Mouse (Mus musculus) liver, embryonic 16.5 days (tissue): ENCODE measurements around the gene Klri1. TPM values are rescaled to one million over a fixed set of nuclear protein-coding genes. Genes with fewer than 3 reads are reported as not detected.

Source experiments
- ATAC-seq: fragments of 200-750 bp; cut with Nextera tagmentation; 2 replicates; pipeline ENCODE4 v1.8.0; 2017; ENCODE audit warnings: low read depth, mild to moderate bottlenecking, moderate number of reproducible peaks, moderate library complexity
- H3K27ac ChIP-seq: fragments of 300-500 bp; sonication (generic); 2 replicates; pipeline ENCODE4 v1.5.1; 2014; ENCODE audit warnings: mild to moderate bottlenecking, low read length
- H3K27me3 ChIP-seq: fragments of 300-500 bp; sonication (generic); 2 replicates; pipeline ENCODE4 v1.6.1; 2014; ENCODE audit warnings: low read depth, low read length, mixed read lengths; ENCODE audit not compliant: control insufficient read depth, insufficient read depth
- H3K36me3 ChIP-seq: fragments of 300-500 bp; sonication (generic); 2 replicates; pipeline ENCODE4 v1.6.1; 2014; ENCODE audit warnings: mild to moderate bottlenecking; ENCODE audit not compliant: control insufficient read depth, insufficient read depth
- H3K4me1 ChIP-seq: fragments of 300-500 bp; sonication (generic); 2 replicates; pipeline ENCODE4 v1.6.1; 2014; ENCODE audit warnings: low read depth, low read length, mixed read lengths; ENCODE audit not compliant: control insufficient read depth
- H3K4me2 ChIP-seq: fragments of 300-500 bp; sonication (generic); 2 replicates; pipeline ENCODE4 v1.6.1; 2014; ENCODE audit warnings: low read depth, low read length, mixed read lengths
- H3K4me3 ChIP-seq: fragments of 300-500 bp; sonication (generic); 2 replicates; pipeline ENCODE4 v1.5.1; 2014; ENCODE audit warnings: low read depth, mild to moderate bottlenecking, low read length
- H3K9ac ChIP-seq: fragments of 300-500 bp; sonication (generic); 2 replicates; pipeline ENCODE4 v1.6.1; 2014; ENCODE audit warnings: low read depth, low read length
- H3K9me3 ChIP-seq: fragments of 300-500 bp; sonication (generic); replicated peaks from 2 replicates; pipeline ENCODE4 v1.6.1; 2016; ENCODE audit warnings: low read length; ENCODE audit not compliant: control insufficient read depth
- WGBS: fragments of 180-500 bp; shearing (Covaris S2); extraction: QIAGEN DNeasy Blood & Tissue Kit; methylation state at CpG from one replicate; pipeline ENCODE4 v1.1.7; 2014; ENCODE audit not compliant: insufficient replicate concordance; 5-methylcytosine and 5-hydroxymethylcytosine counted together
- polyA plus RNA-seq: library from polyadenylated mRNA; unstranded; fragments of >200 nt; fragmentation: Nextera tagmentation; extraction: Ambion mirVana; gene quantifications from 2 replicates; pipeline ENCODE4 v1.2.1, GENCODE M21; 2015

Klri1 gene
- polyA plus RNA-seq: 0.17 TPM in 1 of 2 replicates, not detected in the other

GRCm38 (mm10) chr6:129717032-129717431, at the start of gene Klri1:
Gene Klri1 (minus strand): TSS chr6:129717132.
- Histone ChIP-seq H3K4me2 (no peak within 1 kb of the TSS), H3K27me3 (no peaks in the 10 kb centered on the region), H3K9ac (no peak within 1 kb of the TSS), H3K4me3 (no peak within 1 kb of the TSS), H3K9me3 (no peaks in the 10 kb centered on the region), H3K36me3 (no peaks in the 10 kb centered on the region), H3K27ac (no peak within 1 kb of the TSS), H3K4me1 (no peaks in the 10 kb centered on the region)
- 72% methylated on average over 4 of the region's 4 CpGs for WGBS
- ATAC-seq: no peak

GRCm38 (mm10) chr6:129747654-129748032, 30.7 kb upstream of the Klri1 start:
- Histone ChIP-seq H3K4me2 (no peak overlapping the region), H3K4me3 (no peak overlapping the region), H3K27me3 (no peaks in the 10 kb centered on the region), H3K27ac (no peak overlapping the region), H3K9me3 (no peaks in the 10 kb centered on the region), H3K36me3 (no peaks in the 10 kb centered on the region), H3K4me1 (no peaks in the 10 kb centered on the region), H3K9ac (no peak overlapping the region)
- 47% methylated on average over 3 of the region's 3 CpGs for WGBS
- no peak for ATAC-seq

- Histone ChIP-seq H3K4me2 (no peak overlapping the region), H3K27ac (no peak overlapping the region), H3K9me3 (no peaks in the 10 kb centered on the region), H3K9ac (no peak overlapping the region), H3K4me1 (no peaks in the 10 kb centered on the region), H3K27me3 (no peaks in the 10 kb centered on the region), H3K4me3 (no peak overlapping the region), H3K36me3 (no peaks in the 10 kb centered on the region)
- WGBS: 45% methylated on average over 4 of the region's 4 CpGs
- ATAC-seq: no peak
Measured at GRCm38 (mm10) chr6:129747016-129747653, 30.2 kb upstream of the Klri1 start.

GRCm38 (mm10) chr6:129746151-129746550, 29.2 kb upstream of the Klri1 start:
- no peak overlapping the region for H3K27ac ChIP-seq
- H3K27me3 ChIP-seq: no peaks in the 10 kb centered on the region
- H3K9ac ChIP-seq: no peak overlapping the region
- H3K4me1 ChIP-seq: no peaks in the 10 kb centered on the region
- H3K4me2 ChIP-seq: no peak overlapping the region
- 41% methylated on average over 3 of the region's 3 CpGs for WGBS
- H3K9me3 ChIP-seq: no peaks in the 10 kb centered on the region
- no peaks in the 10 kb centered on the region for H3K36me3 ChIP-seq
- H3K4me3 ChIP-seq: no peak overlapping the region
- no peak for ATAC-seq

- H3K27me3 ChIP-seq: no peaks in the 10 kb centered on the region
- H3K4me1 ChIP-seq: no peaks in the 10 kb centered on the region
- H3K36me3 ChIP-seq: no peaks in the 10 kb centered on the region
- H3K9ac ChIP-seq: no peak within 1 kb of the TSS
- no peaks in the 10 kb centered on the region for H3K9me3 ChIP-seq
- WGBS: 20% methylated on average over 2 of the region's 2 CpGs
- no peak within 1 kb of the TSS for H3K4me3 ChIP-seq
- no peak within 1 kb of the TSS for H3K4me2 ChIP-seq
- no peak for ATAC-seq
- no peak within 1 kb of the TSS for H3K27ac ChIP-seq
Measured at GRCm38 (mm10) chr6:129740069-129740721, 23.3 kb upstream of the Klri1 start, which contains the start of gene Klri2. Gene Klri2 (minus strand): TSS chr6:129740484.

- no peaks in the 10 kb centered on the region for H3K9me3 ChIP-seq
- no peaks in the 10 kb centered on the region for H3K27me3 ChIP-seq
- H3K27ac ChIP-seq: no peak overlapping the region
- H3K4me2 ChIP-seq: no peak overlapping the region
- no peaks in the 10 kb centered on the region for H3K36me3 ChIP-seq
- H3K9ac ChIP-seq: no peak overlapping the region
- no peaks in the 10 kb centered on the region for H3K4me1 ChIP-seq
- H3K4me3 ChIP-seq: no peak overlapping the region
- ATAC-seq: no peak
Measured at GRCm38 (mm10) chr6:129736414-129736813, 19.5 kb upstream of the Klri1 start.

- Histone ChIP-seq H3K4me1 (no peaks in the 10 kb centered on the region), H3K9ac (no peak overlapping the region), H3K9me3 (no peaks in the 10 kb centered on the region), H3K27ac (no peak overlapping the region), H3K4me2 (no peak overlapping the region), H3K4me3 (no peak overlapping the region), H3K36me3 (no peaks in the 10 kb centered on the region), H3K27me3 (no peaks in the 10 kb centered on the region)
- WGBS: 65% methylated on average over 1 of the region's 1 CpGs
- ATAC-seq: no peak
Measured at GRCm38 (mm10) chr6:129727237-129727636, 10.3 kb upstream of the Klri1 start.

GRCm38 (mm10) chr6:129721390-129721789, 4.5 kb upstream of the Klri1 start:
- no peak overlapping the region for H3K9ac ChIP-seq
- H3K4me1 ChIP-seq: no peaks in the 10 kb centered on the region
- 10% methylated on average over 1 of the region's 1 CpGs for WGBS
- no peaks in the 10 kb centered on the region for H3K9me3 ChIP-seq
- H3K4me2 ChIP-seq: no peak overlapping the region
- H3K27me3 ChIP-seq: no peaks in the 10 kb centered on the region
- H3K27ac ChIP-seq: no peak overlapping the region
- no peak for ATAC-seq
- no peaks in the 10 kb centered on the region for H3K36me3 ChIP-seq
- no peak overlapping the region for H3K4me3 ChIP-seq

GRCm38 (mm10) chr6:129720487-129720886, 3.6 kb upstream of the Klri1 start:
- no peak overlapping the region for H3K4me3 ChIP-seq
- no peaks in the 10 kb centered on the region for H3K9me3 ChIP-seq
- 9% methylated on average over 3 of the region's 3 CpGs for WGBS
- H3K27ac ChIP-seq: no peak overlapping the region
- H3K4me1 ChIP-seq: no peaks in the 10 kb centered on the region
- no peaks in the 10 kb centered on the region for H3K36me3 ChIP-seq
- H3K9ac ChIP-seq: no peak overlapping the region
- no peaks in the 10 kb centered on the region for H3K27me3 ChIP-seq
- H3K4me2 ChIP-seq: no peak overlapping the region
- no peak for ATAC-seq
